Mouse (Mus musculus): Measurements from ENCODE around the gene Slc43a1.
A peak's percentile ranks its signal among the peaks of the same experiment; 100 is the strongest.
"Not testable (repeated sequence)": the region's sequence is repeated elsewhere in the genome, so short reads cannot be mapped to it uniquely, and the experiment has no call there.

Gene Slc43a1

GRCm38 (mm10) chr2:84838593-84838949, at the start of gene Slc43a1:
TSS of gene Slc43a1 (plus strand) at chr2:84838850.
- no peak for DNase-seq (ENCODE audit: low spot score)

GRCm38 (mm10) chr2:84790418-84790817, 48.2 kb upstream of the Slc43a1 start:
- DNase-seq (ENCODE audit: low spot score): no peak

- DNase-seq (ENCODE audit: low spot score): no peak
These were observed 46.1 kb upstream of the Slc43a1 start for GRCm38 (mm10) chr2:84792516-84792915.

- no peak for DNase-seq (ENCODE audit: low spot score)
These were observed 45.5 kb upstream of the Slc43a1 start for GRCm38 (mm10) chr2:84793154-84793553.

- DNase-seq (ENCODE audit: low spot score): no peak
These were observed 44.8 kb upstream of the Slc43a1 start for GRCm38 (mm10) chr2:84793871-84794270.

GRCm38 (mm10) chr2:84797833-84798492, 40.7 kb upstream of the Slc43a1 start:
- DNase-seq (ENCODE audit: low spot score): peak; percentile 89

- peak; percentile 67 for DNase-seq (ENCODE audit: low spot score)
These were observed 40.1 kb upstream of the Slc43a1 start, which contains the start of gene Ube2l6 for GRCm38 (mm10) chr2:84798493-84798921. TSS of gene Ube2l6 (plus strand) at chr2:84798828.

GRCm38 (mm10) chr2:84799041-84799561, 39.5 kb upstream of the Slc43a1 start:
- DNase-seq (ENCODE audit: low spot score): peak; percentile 85

- no peak for DNase-seq (ENCODE audit: low spot score)
These were observed 38.3 kb upstream of the Slc43a1 start for GRCm38 (mm10) chr2:84800304-84800703.

- DNase-seq (ENCODE audit: low spot score): not testable (repeated sequence)
These were observed 37.4 kb upstream of the Slc43a1 start for GRCm38 (mm10) chr2:84801223-84801622.

- DNase-seq (ENCODE audit: low spot score): no peak
These were observed 34.7 kb upstream of the Slc43a1 start for GRCm38 (mm10) chr2:84803963-84804362.

GRCm38 (mm10) chr2:84806546-84806945, 32.1 kb upstream of the Slc43a1 start:
- no peak for DNase-seq (ENCODE audit: low spot score)

- DNase-seq (ENCODE audit: low spot score): no peak
These were observed 29.3 kb upstream of the Slc43a1 start for GRCm38 (mm10) chr2:84809330-84809729.

- no peak for DNase-seq (ENCODE audit: low spot score)
These were observed 28.1 kb upstream of the Slc43a1 start for GRCm38 (mm10) chr2:84810526-84810885.

GRCm38 (mm10) chr2:84810886-84811577, 27.6 kb upstream of the Slc43a1 start:
- peak; percentile 93 for DNase-seq (ENCODE audit: low spot score)

GRCm38 (mm10) chr2:84811880-84812279, 26.8 kb upstream of the Slc43a1 start:
- DNase-seq (ENCODE audit: low spot score): no peak

- no peak for DNase-seq (ENCODE audit: low spot score)
These were observed 26.0 kb upstream of the Slc43a1 start for GRCm38 (mm10) chr2:84812676-84813075.

- DNase-seq (ENCODE audit: low spot score): no peak
These were observed 18.8 kb upstream of the Slc43a1 start for GRCm38 (mm10) chr2:84819861-84820260.

- DNase-seq (ENCODE audit: low spot score): no peak
These were observed 16.1 kb upstream of the Slc43a1 start, which contains the start of gene Smtnl1 for GRCm38 (mm10) chr2:84822552-84822951. TSS of gene Smtnl1 (minus strand) at chr2:84822652.

- no peak for DNase-seq (ENCODE audit: low spot score)
These were observed 15.4 kb upstream of the Slc43a1 start for GRCm38 (mm10) chr2:84823237-84823636.

- peak; percentile 93 for DNase-seq (ENCODE audit: low spot score)
These were observed 12.0 kb upstream of the Slc43a1 start, which contains the start of gene Timm10 for GRCm38 (mm10) chr2:84826488-84827282. TSS of gene Timm10 (plus strand) at chr2:84826997.

- DNase-seq (ENCODE audit: low spot score): no peak
These were observed 11.2 kb upstream of the Slc43a1 start for GRCm38 (mm10) chr2:84827283-84827920.

Data from layer of hippocampus, adult 11-12 months (tissue).